Mouse (Mus musculus): Measurements from ENCODE around the gene Slc38a11.

- no peak for TF ChIP-seq POLR2A (IDR thresholded peaks at IDR 0.05; ENCODE audit: low read depth, low read length)
- no peak for TF ChIP-seq CTCF (conservative IDR thresholded peaks at IDR 0.05; ENCODE audit: insufficient read depth, insufficient read length, low read depth, low read length)
Measured at GRCm38 (mm10) chr2:65402001-65402400, 38.2 kb upstream of the Slc38a11 start.

All from kidney, adult 2 months (tissue).